Mouse (Mus musculus) splenic B cell, adult 2 months (primary cell): Measurements from ENCODE around the gene Akap17b.

Experiments
- DNase-seq: peaks from one replicate; pipeline ENCODE4 v3.0.0-alpha.2; 2011; ENCODE audit warnings: low read depth, low spot score
- H3K27me3 ChIP-seq: 2 replicates; pipeline ENCODE4 v1.6.1; 2012; ENCODE audit warnings: mild to moderate bottlenecking, low read length, moderate library complexity, mixed read lengths; ENCODE audit not compliant: control insufficient read depth, poor library complexity, insufficient read depth, severe bottlenecking
- H3K36me3 ChIP-seq: 2 replicates; pipeline ENCODE4 v1.6.1; 2012; ENCODE audit warnings: mild to moderate bottlenecking, low read length, moderate library complexity, mixed read lengths; ENCODE audit not compliant: control insufficient read depth, poor library complexity, insufficient read depth, severe bottlenecking

Akap17b gene

GRCm38 (mm10) chrX:36644657-36645551 is at the start of gene Akap17b:
Gene Akap17b (minus strand): TSS chrX:36645395.
- no peaks in the 10 kb centered on the region for H3K27me3 ChIP-seq
- peak; percentile 89 for DNase-seq
- no peaks in the 10 kb centered on the region for H3K36me3 ChIP-seq

- DNase-seq: peak; percentile 39
These were observed 46.2 kb upstream of the Akap17b start for GRCm38 (mm10) chrX:36691365-36691764.

GRCm38 (mm10) chrX:36689655-36690054 is 44.5 kb upstream of the Akap17b start:
- peak; percentile 36 for DNase-seq
- H3K36me3 ChIP-seq: no peaks in the 10 kb centered on the region
- H3K27me3 ChIP-seq: no peaks in the 10 kb centered on the region

More at GRCm38 (mm10) chrX:36691365-36691764, 46.2 kb upstream of the Akap17b start:
- H3K27me3 ChIP-seq: no peaks in the 10 kb centered on the region
- H3K36me3 ChIP-seq: no peaks in the 10 kb centered on the region

GRCm38 (mm10) chrX:36676836-36677235 is 31.6 kb upstream of the Akap17b start:
- Histone ChIP-seq H3K36me3 (no peaks in the 10 kb centered on the region), H3K27me3 (no peaks in the 10 kb centered on the region)
- no peak for DNase-seq

- Histone ChIP-seq H3K36me3 (no peaks in the 10 kb centered on the region), H3K27me3 (no peaks in the 10 kb centered on the region)
- DNase-seq: no peak
These were observed 27.5 kb upstream of the Akap17b start for GRCm38 (mm10) chrX:36672708-36673107.

- no peaks in the 10 kb centered on the region for H3K36me3 ChIP-seq
- no peak for DNase-seq
- H3K27me3 ChIP-seq: no peaks in the 10 kb centered on the region
These were observed 5.1 kb downstream of the Akap17b start for GRCm38 (mm10) chrX:36640046-36640445.

- no peaks in the 10 kb centered on the region for H3K36me3 ChIP-seq
- no peaks in the 10 kb centered on the region for H3K27me3 ChIP-seq
- peak; percentile 21 for DNase-seq
These were observed 14.4 kb downstream of the Akap17b start for GRCm38 (mm10) chrX:36630771-36631170.

GRCm38 (mm10) chrX:36628102-36628501 is 17.1 kb downstream of the Akap17b start:
- no peaks in the 10 kb centered on the region for H3K27me3 ChIP-seq
- no peaks in the 10 kb centered on the region for H3K36me3 ChIP-seq
- DNase-seq: no peak

- H3K27me3 ChIP-seq: no peaks in the 10 kb centered on the region
These were observed 36.1 kb downstream of the Akap17b start for GRCm38 (mm10) chrX:36609117-36609516.

GRCm38 (mm10) chrX:36604040-36604439 is 41.2 kb downstream of the Akap17b start:
- Histone ChIP-seq H3K27me3 (no peaks in the 10 kb centered on the region), H3K36me3 (0 out of 2 replicates have a peak, but pooled peaks cover 4% of the 10 kb centered on the region)
- no peak for DNase-seq

More at GRCm38 (mm10) chrX:36609117-36609516, 36.1 kb downstream of the Akap17b start:
- no peak for DNase-seq
- H3K36me3 ChIP-seq: 0 out of 2 replicates have a peak, but pooled peaks cover 4% of the 10 kb centered on the region

GRCm38 (mm10) chrX:36602926-36603325 is 42.3 kb downstream of the Akap17b start:
- no peaks in the 10 kb centered on the region for H3K27me3 ChIP-seq
- H3K36me3 ChIP-seq: 0 out of 2 replicates have a peak, but pooled peaks cover 4% of the 10 kb centered on the region
- DNase-seq: no peak

GRCm38 (mm10) chrX:36600066-36600465 is 45.1 kb downstream of the Akap17b start:
- H3K36me3 ChIP-seq: 0 out of 2 replicates have a peak, but pooled peaks cover 4% of the 10 kb centered on the region
- no peaks in the 10 kb centered on the region for H3K27me3 ChIP-seq
- no peak for DNase-seq

- DNase-seq: no peak
- Histone ChIP-seq H3K36me3 (0 out of 2 replicates have a peak, but pooled peaks cover 4% of the 10 kb centered on the region), H3K27me3 (no peaks in the 10 kb centered on the region)
These were observed 45.5 kb downstream of the Akap17b start for GRCm38 (mm10) chrX:36599656-36600055.

GRCm38 (mm10) chrX:36598861-36599344 is 46.3 kb downstream of the Akap17b start:
- DNase-seq: peak; percentile 8
- Histone ChIP-seq H3K27me3 (no peaks in the 10 kb centered on the region), H3K36me3 (no peaks in the 10 kb centered on the region)

- H3K36me3 ChIP-seq: no peaks in the 10 kb centered on the region
- no peak for DNase-seq
- no peaks in the 10 kb centered on the region for H3K27me3 ChIP-seq
These were observed 46.8 kb downstream of the Akap17b start for GRCm38 (mm10) chrX:36598390-36598810.
